Mouse (Mus musculus) G1E (cell line): ENCODE results near the gene Col3a1. TPM values are rescaled to one million over a fixed set of nuclear protein-coding genes. Genes with fewer than 3 reads are reported as not detected.

Source experiments
- ATAC-seq: 2 replicates; pipeline ENCODE4 v1.8.0; 2016; ENCODE audit warnings: mild to moderate bottlenecking; ENCODE audit not compliant: insufficient number of reproducible peaks, poor library complexity, low FRiP score, severe bottlenecking; ENCODE audit errors: extremely low read depth
- DNase-seq: peaks from one replicate; pipeline ENCODE4 v3.0.0; 2012; ENCODE audit warnings: low spot score
- H3K27me3 ChIP-seq: 2 replicates; pipeline ENCODE4 v1.6.1; 2012; ENCODE audit warnings: mild to moderate bottlenecking, low read length, inconsistent platforms; ENCODE audit not compliant: insufficient read depth
- H3K36me3 ChIP-seq: replicated peaks from 2 replicates; pipeline ENCODE3; 2012; ENCODE audit warnings: mild to moderate bottlenecking, inconsistent platforms
- H3K4me1 ChIP-seq: 2 replicates; pipeline ENCODE4 v1.6.1; 2012; ENCODE audit warnings: low read depth, low read length, inconsistent platforms, mixed read lengths; ENCODE audit not compliant: insufficient read depth
- H3K4me3 ChIP-seq: 2 replicates; pipeline ENCODE4 v1.5.1; 2012; ENCODE audit warnings: low read depth, mild to moderate bottlenecking, inconsistent platforms, low read length, moderate library complexity, mixed read lengths
- H3K9me3 ChIP-seq: replicated peaks from 2 replicates; pipeline ENCODE4 v1.6.1; 2012; ENCODE audit warnings: inconsistent platforms
- CTCF ChIP-seq: IDR thresholded peaks from 2 replicates; pipeline ENCODE4 v1.5.1; 2012; ENCODE audit warnings: low read depth, low read length, inconsistent platforms, mixed read lengths
- GATA1 ChIP-seq: IDR thresholded peaks from 2 replicates; pipeline ENCODE4 v1.6.1; 2012; ENCODE audit warnings: borderline replicate concordance, low read length, inconsistent platforms, mixed read lengths
- GATA2 ChIP-seq: IDR thresholded peaks from 2 replicates; pipeline ENCODE4 v1.6.1; 2012; ENCODE audit warnings: low read depth, low read length, inconsistent platforms, borderline replicate concordance
- POLR2AphosphoS5 ChIP-seq: IDR thresholded peaks from 2 replicates; pipeline ENCODE4 v1.6.1; 2012; ENCODE audit warnings: low read depth, low read length, inconsistent platforms; ENCODE audit not compliant: insufficient replicate concordance
- TAL1 ChIP-seq: conservative IDR thresholded peaks from 2 replicates; pipeline ENCODE4 v1.6.1; 2012; ENCODE audit warnings: low read depth, low read length, inconsistent platforms, mixed read lengths
- polyA plus RNA-seq: library from polyadenylated mRNA; stranded (reverse); fragments of >175 nt; gene quantifications from 2 replicates; pipeline ENCODE4 v1.2.3, GENCODE M21; 2012
- total RNA-seq, 2 experiments: library from RNA; stranded (forward) in 1 of 2; stranded (reverse) in 1 of 2; fragments of 200-1000 nt in 1 of 2; fragments of >200 nt in 1 of 2; fragmentation: Nextera tagmentation in 1 of 2; gene quantifications; 2 replicates each; pipeline ENCODE4 v1.2.3; 2014 to 2017

The Col3a1 gene
- total and polyA plus RNA-seq, 3 experiments: 0.22 TPM; not detected in 2

DNA sequence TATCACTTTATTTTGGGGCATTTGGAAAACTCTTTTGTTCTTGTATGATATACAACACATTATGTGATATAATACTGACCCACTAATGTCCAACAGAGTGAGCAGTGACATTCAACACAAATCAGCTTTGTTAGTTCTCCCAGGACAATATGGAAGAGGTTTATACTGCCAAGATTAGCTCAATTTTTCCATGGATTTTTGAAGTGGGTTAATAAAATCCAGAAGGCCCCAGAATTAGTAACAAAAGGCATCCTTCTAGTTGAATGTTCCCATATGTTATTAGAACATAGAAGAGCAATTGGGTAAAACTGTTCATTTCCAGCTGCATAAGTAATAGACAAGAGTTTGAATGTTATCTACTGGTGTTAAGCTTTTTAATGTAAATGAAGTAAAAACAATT is 9.5 kb downstream of the Col3a1 start:
- H3K4me1 ChIP-seq: no peaks in the 10 kb centered on the region
- H3K27me3 ChIP-seq: no peaks in the 10 kb centered on the region
- no peak for TF ChIP-seq CTCF
- TF ChIP-seq POLR2AphosphoS5: no peak
- TF ChIP-seq GATA1: no peak
- TF ChIP-seq TAL1: no peak
- no peak overlapping the region for H3K4me3 ChIP-seq
- H3K9me3 ChIP-seq: no peaks in the 10 kb centered on the region
- no peak for ATAC-seq
- H3K36me3 ChIP-seq: no peaks in the 10 kb centered on the region
- no peak for DNase-seq

DNA sequence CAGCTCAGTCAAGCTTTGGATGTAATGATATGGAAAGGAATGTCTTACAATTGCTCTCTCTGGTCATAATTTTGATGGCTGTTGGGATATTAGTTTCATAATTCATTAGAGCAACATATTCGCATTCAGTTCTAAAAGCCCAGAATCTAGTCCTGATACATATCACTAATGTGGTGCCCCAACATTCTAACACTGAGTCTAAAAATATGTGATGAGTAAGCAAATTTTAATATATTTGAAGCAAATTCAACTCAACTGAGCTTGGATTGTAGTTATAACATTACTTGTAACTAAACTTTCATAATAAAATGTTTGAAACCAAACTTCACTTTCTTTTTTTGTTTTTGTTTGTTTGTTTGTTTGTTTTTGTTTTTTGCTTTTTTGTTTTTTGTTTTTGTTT is 17.8 kb downstream of the Col3a1 start:
- Histone ChIP-seq H3K27me3 (no peaks in the 10 kb centered on the region), H3K4me3 (no peak overlapping the region), H3K4me1 (no peaks in the 10 kb centered on the region), H3K9me3 (no peaks in the 10 kb centered on the region), H3K36me3 (no peaks in the 10 kb centered on the region)
- DNase-seq (no peak), ATAC-seq (no peak)
- TF ChIP-seq TAL1: no peak
- TF ChIP-seq GATA2: no peak
- no peak for TF ChIP-seq CTCF
- no peak for TF ChIP-seq GATA1
- TF ChIP-seq POLR2AphosphoS5: no peak

DNA sequence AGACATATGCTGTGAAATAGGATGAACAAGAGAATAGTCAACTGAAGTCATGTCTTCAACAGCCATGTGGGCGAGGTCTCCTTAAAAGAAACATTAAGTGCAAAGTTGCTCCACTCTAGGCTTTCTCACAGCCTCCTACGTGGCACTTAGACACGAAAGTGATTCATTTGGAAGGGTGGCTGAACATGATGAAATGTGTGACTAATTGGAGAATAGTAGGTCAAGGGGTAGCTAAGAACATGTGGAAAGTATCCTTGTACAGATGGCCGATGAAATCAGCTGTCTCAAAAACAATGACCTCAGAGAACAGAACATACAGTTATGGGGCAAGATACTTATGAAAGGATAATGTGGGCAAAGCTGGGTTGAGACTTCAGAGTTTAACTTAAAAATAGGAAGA is 44.6 kb downstream of the Col3a1 start:
- Histone ChIP-seq H3K9me3 (no peaks in the 10 kb centered on the region), H3K27me3 (no peaks in the 10 kb centered on the region), H3K4me1 (no peaks in the 10 kb centered on the region), H3K36me3 (no peaks in the 10 kb centered on the region), H3K4me3 (no peak overlapping the region)
- DNase-seq (no peak), ATAC-seq (no peak)
- no peak for TF ChIP-seq GATA1
- TF ChIP-seq TAL1: no peak
- TF ChIP-seq GATA2: no peak
- TF ChIP-seq POLR2AphosphoS5: no peak
- no peak for TF ChIP-seq CTCF

DNA sequence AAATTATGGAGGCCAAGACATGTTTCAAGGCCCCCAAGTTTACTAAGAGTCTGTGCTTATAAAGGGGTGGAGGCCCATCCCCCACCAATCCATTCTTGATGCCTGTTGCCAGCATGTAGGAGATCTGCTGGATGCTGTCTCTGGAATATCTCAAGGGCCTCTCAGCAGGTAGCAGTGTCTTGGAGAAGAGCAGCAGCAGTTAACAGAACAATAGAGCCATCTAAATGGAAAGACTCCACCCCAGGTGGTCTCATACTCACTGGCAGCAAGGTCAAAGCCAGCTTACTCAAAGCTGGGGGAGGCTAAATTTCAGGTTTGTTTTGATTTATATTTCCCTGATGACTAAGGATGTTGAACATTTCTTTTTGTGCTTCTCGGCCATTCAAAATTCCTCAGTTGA is 46.7 kb downstream of the Col3a1 start:
- ATAC-seq: no peak

DNA sequence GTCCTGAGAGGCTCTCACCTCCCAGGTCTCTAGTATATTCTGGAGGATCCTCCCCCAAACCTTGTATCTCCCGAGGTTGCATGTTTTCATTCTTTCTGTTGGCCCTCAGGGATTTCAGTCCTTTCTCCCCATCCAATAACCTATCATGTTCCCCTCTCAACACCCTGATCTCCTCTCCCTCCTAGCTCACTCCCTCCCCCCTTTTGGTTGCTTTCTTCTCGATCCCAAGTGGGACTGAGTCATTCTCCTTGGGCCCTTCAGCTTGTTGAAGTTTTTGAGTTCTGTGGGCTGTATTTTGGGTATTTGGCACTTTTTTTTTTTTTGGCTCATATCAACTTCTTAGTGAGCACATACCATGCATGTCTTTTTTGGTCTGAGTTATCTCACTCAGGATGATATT is 47.8 kb downstream of the Col3a1 start:
- ATAC-seq (no peak), DNase-seq (no peak)
- Histone ChIP-seq H3K36me3 (no peaks in the 10 kb centered on the region), H3K4me3 (no peak overlapping the region), H3K9me3 (no peaks in the 10 kb centered on the region), H3K4me1 (no peaks in the 10 kb centered on the region), H3K27me3 (no peaks in the 10 kb centered on the region)
- no peak for TF ChIP-seq POLR2AphosphoS5
- TF ChIP-seq GATA1: no peak
- no peak for TF ChIP-seq TAL1
- TF ChIP-seq GATA2: no peak
- no peak for TF ChIP-seq CTCF

More for the DNA sequence above, 46.7 kb downstream of the Col3a1 start:
- TF ChIP-seq POLR2AphosphoS5 (no peak), TAL1 (no peak), GATA1 (no peak), CTCF (no peak), GATA2 (no peak)
- DNase-seq: no peak
- no peaks in the 10 kb centered on the region for H3K27me3 ChIP-seq
- H3K9me3 ChIP-seq: no peaks in the 10 kb centered on the region
- H3K4me1 ChIP-seq: no peaks in the 10 kb centered on the region
- no peak overlapping the region for H3K4me3 ChIP-seq
- H3K36me3 ChIP-seq: no peaks in the 10 kb centered on the region

DNA sequence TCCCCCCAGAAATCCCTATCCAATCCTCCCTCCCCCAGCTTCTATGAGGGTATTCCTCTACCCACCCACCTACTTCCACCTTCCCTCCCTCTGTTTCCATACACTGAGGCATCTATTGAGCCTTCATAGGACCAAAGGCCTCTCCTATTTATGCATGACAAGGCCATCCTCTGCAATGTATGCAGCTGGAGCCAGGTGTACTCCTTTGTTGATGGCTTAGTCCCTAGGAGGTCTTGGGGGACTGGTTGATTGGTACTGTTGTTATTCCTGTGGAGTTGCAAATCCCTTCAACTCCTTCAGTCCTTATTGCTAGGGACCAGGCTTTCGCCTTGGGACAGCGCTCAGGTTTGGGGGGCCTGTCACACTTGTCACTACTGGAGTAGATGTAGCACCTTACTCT is 48.3 kb downstream of the Col3a1 start:
- ATAC-seq (no peak), DNase-seq (no peak)
- H3K4me3 ChIP-seq: no peak overlapping the region
- no peaks in the 10 kb centered on the region for H3K9me3 ChIP-seq
- TF ChIP-seq GATA1 (no peak), POLR2AphosphoS5 (no peak), GATA2 (no peak), CTCF (no peak), TAL1 (no peak)
- H3K4me1 ChIP-seq: no peaks in the 10 kb centered on the region
- H3K36me3 ChIP-seq: no peaks in the 10 kb centered on the region
- no peaks in the 10 kb centered on the region for H3K27me3 ChIP-seq

DNA sequence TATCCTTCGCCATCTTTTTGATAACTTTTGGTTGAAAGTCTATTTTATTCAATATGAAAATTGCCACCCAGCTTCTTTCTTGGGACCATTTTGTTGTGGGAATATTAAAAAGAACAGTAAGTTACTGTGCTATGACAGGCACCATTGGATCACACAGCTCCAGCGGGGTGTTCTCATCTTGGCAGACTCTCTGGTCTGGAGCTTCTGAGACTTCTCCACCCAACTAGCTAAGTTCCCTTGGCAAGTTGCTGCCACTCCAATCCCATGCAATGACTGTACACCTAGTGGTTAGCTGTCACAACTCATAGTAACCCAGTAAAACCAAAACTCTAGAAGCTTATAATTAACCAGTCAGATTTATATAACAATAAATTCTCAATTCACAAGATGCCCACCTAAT is 51.9 kb downstream of the Col3a1 start:
- H3K4me3 ChIP-seq: no peak overlapping the region
- no peaks in the 10 kb centered on the region for H3K9me3 ChIP-seq
- ATAC-seq: no peak
- no peak for DNase-seq
- H3K36me3 ChIP-seq: no peaks in the 10 kb centered on the region
- peaks cover 2% of the 10 kb centered on the region; the same call in 1 of the 2 replicates for H3K27me3 ChIP-seq
- H3K4me1 ChIP-seq: no peaks in the 10 kb centered on the region
- TF ChIP-seq TAL1 (no peak), CTCF (no peak), GATA1 (no peak), GATA2 (no peak), POLR2AphosphoS5 (no peak)
